Mouse (Mus musculus) small intestine, adult 10 weeks (tissue): Measurements from ENCODE around the gene Smarce1. TPM values are rescaled to one million over a fixed set of nuclear protein-coding genes. Genes with fewer than 3 reads are reported as not detected.

ENCODE experiments used
- polyA plus RNA-seq: library from polyadenylated mRNA; stranded (reverse); fragments of 350-450 nt; fragmentation: Illumina TruSeq; extraction: RNeasy Lipid Tissue Mini Kit (QIAGEN cat#74804); gene quantifications from one replicate; pipeline ENCODE4 v1.2.3, GENCODE M21; 2014; ENCODE audit warnings: low replicate concordance

Smarce1 gene
- 127 TPM for polyA plus RNA-seq

GRCm38 (mm10) chr11:99230261-99231048, at the start of gene Smarce1:
Gene Smarce1 (minus strand): TSS chr11:99231017.

GRCm38 (mm10) chr11:99243820-99244374, 13.1 kb upstream of the Smarce1 start, which contains the start of gene Krt222:
Gene Krt222 (minus strand): TSS chr11:99244085.

Other genes starting within 250 kb of the Smarce1 start
- gene Gjd3, start 248.0 kb downstream of the Smarce1 start, polyA plus RNA-seq, result not detected
- gene Top2a, start 206.8 kb downstream of the Smarce1 start, polyA plus RNA-seq, result 70.6 TPM
- gene Igfbp4, start 189.8 kb downstream of the Smarce1 start, polyA plus RNA-seq, result 10.5 TPM
- gene Tns4, start 141.7 kb downstream of the Smarce1 start, polyA plus RNA-seq, result 3.4 TPM
- not detected for gene Ccr7, start 75.9 kb downstream of the Smarce1 start, polyA plus RNA-seq
- 3.8 TPM for gene Krt222, start 13.1 kb upstream of the Smarce1 start, polyA plus RNA-seq
- not detected for gene Krt24, start 54.2 kb upstream of the Smarce1 start, polyA plus RNA-seq
- not detected for gene Krt25, start 91.9 kb upstream of the Smarce1 start, polyA plus RNA-seq
- gene Krt26, start 106.9 kb upstream of the Smarce1 start, polyA plus RNA-seq, result not detected
- gene Krt27, start 120.1 kb upstream of the Smarce1 start, polyA plus RNA-seq, result not detected
- gene Krt28, start 143.9 kb upstream of the Smarce1 start, polyA plus RNA-seq, result not detected
- gene Krt10, start 158.3 kb upstream of the Smarce1 start, polyA plus RNA-seq, result 11.2 TPM
- gene Krt12, start 191.2 kb upstream of the Smarce1 start, polyA plus RNA-seq, result 1.2 TPM
- 924 TPM for gene Krt20, start 207.1 kb upstream of the Smarce1 start, polyA plus RNA-seq